Mouse (Mus musculus) right cerebral cortex, postnatal 25 days (tissue): Measurements from ENCODE around the gene Ptpn14.

Experiments used
- DNase-seq: peaks from one replicate; pipeline ENCODE4 v3.0.0; 2022

Gene Ptpn14

DNA sequence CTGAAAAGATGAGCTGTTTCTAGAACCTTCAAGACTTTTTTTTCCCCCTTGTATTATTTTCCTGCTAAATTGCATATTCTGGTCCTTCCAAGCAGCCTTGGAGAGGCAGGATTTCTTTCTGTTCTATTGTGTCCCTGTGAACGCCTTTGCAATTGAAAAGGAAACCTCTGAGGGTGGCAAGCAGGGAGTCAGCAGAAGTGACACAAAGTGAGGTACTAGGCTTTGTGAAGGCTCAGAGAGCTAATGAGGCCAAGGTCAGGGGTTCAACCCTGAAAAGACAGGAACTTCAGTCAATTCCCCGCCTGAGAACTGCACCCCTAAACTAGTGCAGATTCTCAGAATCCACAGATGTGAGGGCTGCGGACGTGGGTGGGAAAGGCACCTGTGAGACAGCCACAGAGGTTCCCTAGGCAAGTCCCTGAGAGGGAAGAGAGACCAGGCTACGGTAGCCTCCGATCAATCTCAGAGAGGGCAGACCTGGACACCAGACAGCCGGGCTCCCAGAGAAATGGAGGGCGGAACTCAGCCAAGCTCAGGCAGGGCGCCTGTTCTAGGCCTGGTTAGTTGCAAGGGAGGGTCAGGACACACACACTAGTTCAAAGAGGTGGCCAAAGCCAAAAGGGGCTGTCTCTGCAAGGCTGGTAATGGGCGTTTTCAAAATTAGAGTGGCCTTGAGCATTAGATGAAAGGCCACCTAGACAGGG is 188.5 kb downstream of the Ptpn14 start:
- DNase-seq: no peak

DNA sequence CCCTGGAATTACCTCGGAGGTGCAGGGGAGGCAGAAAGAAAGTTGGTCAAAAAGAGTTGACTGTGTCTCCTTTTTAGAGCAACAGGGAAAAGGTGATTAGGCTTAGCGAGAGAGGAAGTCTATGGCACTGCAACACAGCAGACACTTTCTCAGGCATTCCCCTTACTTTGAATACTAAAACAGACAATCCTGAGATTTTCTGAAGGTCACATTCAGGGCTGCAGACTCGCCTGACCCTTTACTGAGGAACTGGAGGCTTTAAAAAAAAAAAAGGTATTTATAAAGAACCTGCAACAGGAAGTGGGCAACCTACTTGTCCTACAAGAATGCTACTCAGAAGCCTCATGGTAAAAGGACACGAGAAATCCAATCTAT is 189.0 kb downstream of the Ptpn14 start:
- no peak for DNase-seq

DNA sequence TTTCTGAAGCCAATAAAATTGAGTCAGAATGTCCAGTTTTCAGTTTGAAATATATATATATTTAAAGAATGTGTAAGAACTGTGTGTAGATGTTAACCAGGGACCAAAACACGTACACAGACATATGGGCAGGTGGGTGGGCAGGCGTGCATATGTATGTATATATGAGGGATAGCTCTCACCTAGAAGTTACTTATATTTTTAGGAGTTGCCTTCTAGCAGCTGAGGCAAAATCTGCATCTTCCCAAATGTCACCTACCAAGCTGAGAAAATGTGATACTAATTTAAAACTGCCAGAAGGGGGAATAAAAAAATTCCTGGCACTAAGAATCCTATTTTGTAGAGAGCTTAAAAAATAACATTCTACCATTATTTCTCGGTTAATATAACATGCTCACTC is 191.7 kb downstream of the Ptpn14 start:
- peak; percentile 54 for DNase-seq

DNA sequence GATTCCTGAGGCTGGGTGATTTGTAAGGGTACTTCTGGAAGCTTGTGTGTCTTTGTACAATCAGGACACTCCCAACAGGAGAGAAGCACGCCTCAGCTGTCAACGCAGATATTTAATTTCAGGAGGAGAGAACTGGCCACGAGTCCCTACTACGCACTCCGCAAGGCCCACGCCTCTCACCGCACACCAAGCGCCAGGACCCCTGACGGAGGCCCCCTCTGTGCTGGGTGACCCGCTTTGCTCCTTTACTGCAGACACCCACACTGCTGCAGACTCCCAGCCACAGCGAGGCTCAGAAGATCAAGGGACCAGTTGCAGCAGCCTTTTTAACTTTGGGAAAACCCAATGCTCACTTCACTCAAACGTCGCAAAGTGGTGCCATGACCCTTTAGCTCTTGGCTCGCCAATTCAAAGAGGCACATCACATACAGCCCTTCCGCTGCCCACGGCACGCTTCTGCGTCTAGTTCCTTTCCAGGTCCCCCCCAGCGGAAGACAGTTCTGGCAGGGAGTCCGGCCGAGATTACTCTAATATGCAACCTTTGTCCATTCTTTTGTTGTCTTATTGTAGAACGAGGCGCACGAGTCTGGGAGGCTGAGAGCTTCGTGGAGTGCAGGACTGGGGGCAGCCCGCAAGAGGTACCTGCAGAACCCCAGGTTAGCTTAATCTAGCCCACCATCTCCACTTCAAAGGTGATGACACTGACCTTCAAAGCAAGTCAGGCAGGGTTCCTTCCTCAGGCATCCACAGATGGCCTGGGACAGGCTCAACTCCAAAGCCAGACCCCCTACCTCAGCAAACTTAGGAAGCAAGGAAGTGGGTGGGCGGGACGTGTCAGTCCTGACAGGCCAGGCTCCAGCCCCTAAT is 192.9 kb downstream of the Ptpn14 start:
- DNase-seq: no peak

DNA sequence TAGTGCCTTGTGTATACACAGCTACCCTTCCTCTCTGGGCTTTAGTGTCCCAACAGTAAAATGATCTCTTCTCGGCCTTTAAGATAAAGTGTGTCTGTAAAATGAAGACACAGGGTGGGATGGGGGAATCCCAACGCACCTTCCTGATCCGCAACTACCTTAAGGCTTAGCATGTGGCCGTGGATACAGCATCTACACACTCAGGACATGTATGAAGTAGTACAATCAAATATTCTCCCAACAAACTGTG is 193.4 kb downstream of the Ptpn14 start:
- no peak for DNase-seq

DNA sequence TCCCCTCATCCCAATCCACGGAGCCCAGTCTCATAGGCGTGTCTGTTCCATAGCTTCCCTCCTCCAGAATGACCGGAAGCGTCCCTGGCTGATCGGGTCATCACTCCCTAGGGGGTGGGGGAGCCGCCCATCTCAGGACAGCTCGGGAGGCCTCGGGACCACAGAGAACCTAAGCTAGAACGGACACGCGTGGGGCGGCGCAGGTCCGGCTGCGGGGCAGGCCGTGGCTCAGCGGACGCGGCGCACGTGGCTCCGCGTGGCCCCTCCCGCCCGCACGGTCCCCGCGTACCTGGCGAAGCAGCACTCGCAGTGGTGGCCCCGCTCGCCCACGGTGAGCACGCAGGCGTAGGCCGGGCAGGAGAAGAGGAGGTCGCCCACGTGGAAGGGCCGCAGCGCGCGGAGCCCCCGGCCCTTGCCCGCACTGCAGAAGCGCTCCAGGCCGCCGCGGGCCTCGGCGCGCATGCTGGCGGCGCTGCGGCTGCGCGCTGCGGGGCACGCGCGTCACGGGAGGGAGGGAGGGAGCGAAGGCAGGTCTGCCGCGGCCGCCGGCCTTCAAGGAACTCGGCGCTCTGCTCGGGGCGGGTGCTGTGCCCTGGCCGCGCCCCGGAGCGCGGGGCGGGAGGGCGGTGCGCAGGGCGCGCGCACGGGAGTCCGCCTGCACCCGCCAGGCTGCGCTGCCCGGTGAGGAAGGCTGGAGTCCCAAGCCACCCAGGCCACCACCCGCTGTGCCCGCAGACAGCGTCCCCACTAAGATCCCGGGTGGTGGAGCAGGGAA is 193.9 kb downstream of the Ptpn14 start, which contains the start of gene Smyd2:
Gene Smyd2 (minus strand): TSS at position 546 of the 775 bp plus-strand sequence.
- peak; percentile 76 for DNase-seq

DNA sequence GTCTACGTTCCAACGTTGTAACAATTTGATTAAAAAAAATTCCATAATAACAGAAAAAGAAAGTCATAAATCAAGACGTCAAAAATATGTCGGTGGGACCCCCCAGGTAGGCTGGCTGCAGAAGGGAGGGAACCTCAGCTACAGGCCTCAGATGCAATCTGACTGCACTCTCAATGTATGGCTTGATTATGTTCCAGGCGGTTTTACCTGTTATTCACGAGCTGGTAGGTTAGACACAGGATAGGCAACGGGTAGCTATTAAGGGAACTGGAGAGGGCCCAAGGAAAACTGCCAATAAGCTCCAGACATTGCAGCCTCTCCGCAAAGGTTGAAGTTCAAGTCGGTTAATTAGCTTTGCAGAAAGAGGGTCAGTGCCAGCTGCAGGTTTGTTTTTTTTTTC is 194.7 kb downstream of the Ptpn14 start:
- DNase-seq: no peak

DNA sequence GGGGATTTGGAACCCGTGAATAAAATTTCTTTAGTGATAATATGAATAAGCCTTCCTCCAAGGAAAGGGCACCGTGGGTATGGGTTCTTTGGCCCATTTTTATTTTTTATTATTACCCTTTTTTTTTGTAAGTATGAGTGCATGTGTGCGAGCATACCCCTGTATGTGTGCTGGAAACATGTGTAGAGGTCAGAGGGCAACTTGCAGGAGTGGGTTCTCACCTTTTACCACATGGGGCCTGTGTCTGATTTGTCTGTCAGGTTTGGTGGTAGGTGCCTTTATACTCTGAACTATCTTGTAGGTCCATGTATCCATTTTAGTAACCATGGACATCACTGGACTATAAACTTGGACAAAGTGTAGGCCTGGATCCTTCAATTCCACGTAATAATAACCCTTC is 195.1 kb downstream of the Ptpn14 start:
- no peak for DNase-seq

DNA sequence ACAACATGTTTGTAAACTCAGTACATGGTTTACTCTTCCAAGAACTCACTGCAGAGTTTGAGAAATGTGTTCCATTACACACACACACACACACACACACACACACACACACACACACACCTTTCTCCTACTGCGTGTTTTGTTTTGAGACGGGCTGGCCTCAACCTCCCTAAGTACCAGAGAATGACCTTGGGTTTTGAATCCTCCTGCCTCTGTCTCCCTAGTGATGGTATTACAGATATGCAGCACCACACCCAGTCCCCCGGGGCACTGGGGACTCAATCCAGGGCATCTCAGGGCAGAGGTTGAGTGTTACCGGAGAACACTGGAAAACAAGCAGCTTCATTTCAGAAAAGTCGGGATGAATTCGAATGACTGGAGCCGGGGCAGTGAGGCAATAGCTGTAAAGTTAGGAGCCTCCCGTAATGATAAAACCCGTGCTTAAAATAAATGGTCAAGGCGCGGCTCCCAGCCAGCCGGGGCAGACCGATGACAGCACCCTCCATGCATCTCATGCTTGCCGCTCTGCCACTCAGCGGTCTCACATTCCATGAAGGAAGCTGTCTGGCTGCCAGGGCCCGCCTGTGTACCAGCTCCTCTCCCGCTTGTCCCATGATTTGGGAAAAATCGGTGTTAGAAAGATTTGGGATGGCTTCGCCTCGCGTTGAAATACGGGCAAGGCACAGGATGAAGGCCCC is 196.0 kb downstream of the Ptpn14 start:
- DNase-seq: no peak

DNA sequence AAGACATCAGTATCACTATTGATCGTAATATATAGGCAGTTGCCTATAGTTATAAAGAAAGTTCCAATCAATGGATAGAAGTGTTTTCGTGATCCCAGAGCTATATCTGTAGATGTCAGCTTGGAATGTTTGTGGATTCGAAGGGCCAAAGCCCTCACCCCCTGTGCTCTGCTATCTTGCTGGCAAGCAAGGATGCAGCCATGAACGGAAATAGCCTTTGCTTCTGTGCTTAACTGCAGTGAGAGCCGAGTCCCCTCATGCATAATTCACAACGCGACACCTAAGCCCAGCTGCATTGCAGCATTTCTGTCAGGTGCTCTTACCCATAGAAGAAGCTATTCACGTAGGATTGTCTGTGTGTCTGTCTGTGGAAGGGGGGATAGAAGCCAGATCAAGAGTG is 198.2 kb downstream of the Ptpn14 start:
- no peak for DNase-seq
